Mouse (Mus musculus): ENCODE measurements around the gene Cmtm5. TPM values are rescaled to one million over a fixed set of nuclear protein-coding genes. Genes with fewer than 3 reads are reported as not detected.
"Not testable (repeated sequence)": the region's sequence is repeated elsewhere in the genome, so short reads cannot be mapped to it uniquely, and the experiment has no call there.

Cmtm5 gene
- polyA plus RNA-seq, 1 experiment from 2014 or later, result 9.4 TPM

DNA sequence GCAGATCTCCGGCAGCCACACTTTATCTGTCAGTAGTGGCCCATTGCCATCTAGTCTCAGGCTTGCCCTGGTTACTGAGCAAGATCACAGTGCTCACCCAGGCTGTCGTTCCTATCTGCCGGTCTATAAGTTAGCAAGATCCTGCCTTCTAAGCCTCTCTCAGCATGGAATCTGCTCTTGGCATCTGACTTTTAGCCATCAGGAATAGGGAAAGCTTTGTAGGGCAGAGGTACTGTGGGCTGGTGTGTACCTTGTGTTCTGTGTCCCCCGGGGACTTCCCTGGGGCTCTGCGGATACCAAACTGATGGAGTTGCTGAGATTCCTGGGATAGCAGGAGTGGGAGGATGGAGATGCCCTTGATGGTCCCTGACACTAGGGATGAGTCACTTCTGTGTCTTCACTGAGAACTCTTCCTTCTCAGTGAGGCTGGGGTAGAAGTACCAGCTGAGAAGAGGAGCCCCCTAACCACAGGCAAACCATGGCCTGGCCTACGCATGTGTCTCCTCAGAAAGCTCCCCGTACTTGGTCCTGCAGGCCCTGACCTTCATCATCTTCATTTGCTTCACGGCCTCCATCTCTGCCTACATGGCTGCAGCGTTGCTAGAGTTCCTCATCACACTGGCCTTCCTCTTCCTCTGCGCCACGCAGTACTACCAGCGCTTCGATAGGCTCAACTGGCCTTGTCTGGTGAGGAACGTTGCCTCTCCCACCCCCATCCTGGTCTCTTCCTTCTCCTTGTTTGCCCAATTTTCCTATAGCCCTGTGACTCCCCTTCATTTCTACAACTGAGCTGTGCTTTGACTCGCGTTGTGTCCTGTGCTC lies 1.5 kb downstream of the Cmtm5 start:
- H3K9ac ChIP-seq, result no peak overlapping the region
- 86% methylated on average over 16 of the region's 16 CpGs for whole genome bisulfite sequencing
- 0 out of 2 replicates have a peak, but pooled peaks cover 3% of the 10 kb centered on the region for H3K27me3 ChIP-seq
- H3K4me3 ChIP-seq (replicated peaks), result no peak overlapping the region
- H3K4me1 ChIP-seq, result peaks cover 22% of the 10 kb centered on the region
- H3K4me2 ChIP-seq (replicated peaks), result no peak overlapping the region
- no peaks in the 10 kb centered on the region for H3K36me3 ChIP-seq
- no peak for ATAC-seq (ENCODE audit: insufficient number of reproducible peaks, low FRiP score, low TSS enrichment, low read depth)
- no peak overlapping the region for H3K27ac ChIP-seq (replicated peaks)
- no peaks in the 10 kb centered on the region for H3K9me3 ChIP-seq (replicated peaks)

DNA sequence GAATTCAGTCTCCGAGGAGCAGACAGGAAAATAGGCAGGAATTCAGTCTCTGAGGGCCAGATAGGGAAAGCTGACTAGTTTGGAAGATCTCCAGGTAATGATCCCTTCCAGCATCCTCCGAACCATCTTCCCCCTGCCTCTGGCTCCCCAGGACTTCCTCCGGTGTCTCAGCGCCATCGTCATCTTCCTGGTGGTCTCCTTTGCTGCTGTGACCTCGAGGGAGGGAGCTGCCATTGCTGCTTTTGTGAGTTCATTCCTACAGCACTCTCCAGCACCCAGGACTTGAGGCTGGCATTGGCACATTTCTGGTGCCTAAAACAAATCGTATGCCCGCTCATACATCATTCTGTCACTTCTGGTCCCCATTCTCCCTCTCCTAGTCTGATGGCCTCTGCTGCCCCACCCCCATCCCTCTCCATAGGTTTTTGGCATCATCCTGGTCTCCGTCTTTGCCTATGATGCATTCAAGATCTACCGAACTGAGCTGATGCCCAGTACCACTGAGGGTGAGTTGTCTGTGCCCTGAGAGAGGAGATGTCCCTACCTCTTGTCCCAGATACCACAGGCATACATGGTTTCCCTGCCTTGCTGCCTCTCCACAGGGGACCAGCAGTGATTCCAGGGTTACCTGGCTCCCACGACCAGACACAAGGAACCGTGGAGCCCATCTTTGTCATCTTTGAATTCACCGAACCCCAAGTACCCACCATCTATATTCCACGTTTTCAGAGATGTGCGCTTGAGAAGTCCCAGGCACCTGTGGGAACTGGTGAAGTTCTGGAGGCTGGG lies 2.6 kb downstream of the Cmtm5 start:
- Histone ChIP-seq H3K27ac (replicated peaks) (no peak overlapping the region), H3K9me3 (replicated peaks) (no peaks in the 10 kb centered on the region), H3K27me3 (0 out of 2 replicates have a peak, but pooled peaks cover 3% of the 10 kb centered on the region), H3K9ac (no peak overlapping the region), H3K4me2 (replicated peaks) (no peak overlapping the region), H3K36me3 (no peaks in the 10 kb centered on the region), H3K4me3 (replicated peaks) (no peak overlapping the region), H3K4me1 (peaks cover 13% of the 10 kb centered on the region; the same call in 1 of the 2 replicates)
- WGBS, result 80% methylated on average over 15 of the region's 15 CpGs
- no peak for ATAC-seq (ENCODE audit: insufficient number of reproducible peaks, low FRiP score, low TSS enrichment, low read depth)

DNA sequence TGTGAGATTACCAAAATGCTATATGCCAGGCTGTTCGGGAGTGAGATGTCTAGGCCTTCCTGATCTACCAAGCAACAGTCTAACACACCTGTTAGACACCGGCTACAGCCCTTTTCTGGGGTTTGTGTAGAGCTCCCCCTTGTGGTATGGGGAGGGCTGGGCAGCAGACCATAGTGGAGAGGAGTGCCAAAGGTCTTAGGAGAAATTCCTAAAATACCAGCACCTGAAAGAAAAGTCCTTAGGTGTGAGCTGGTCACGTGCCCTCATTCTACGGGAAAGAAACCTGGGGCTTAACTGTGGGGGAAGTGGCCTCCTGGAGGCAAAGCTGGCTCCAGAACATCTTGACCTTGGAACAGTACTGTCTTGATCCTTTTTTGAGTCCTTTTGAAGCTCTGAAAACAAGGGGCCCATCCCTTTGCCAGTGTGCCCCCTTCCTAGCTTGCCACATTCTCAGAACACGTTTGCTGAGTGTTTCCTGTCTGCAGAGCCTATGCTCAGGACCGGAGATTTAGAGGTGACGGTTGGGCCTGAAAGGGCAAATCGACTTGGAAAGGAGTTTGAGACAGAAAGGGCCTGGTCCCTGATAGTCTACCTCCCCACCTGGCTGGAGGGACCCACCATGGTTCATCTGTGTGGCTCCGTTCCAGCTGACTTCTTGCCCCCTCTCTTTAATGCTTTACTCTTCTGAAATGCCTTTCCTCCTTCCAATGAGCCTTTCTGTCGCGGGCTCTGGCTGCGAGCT lies 3.5 kb downstream of the Cmtm5 start:
- Histone ChIP-seq H3K27ac (replicated peaks) (no peak overlapping the region), H3K4me2 (replicated peaks) (no peak overlapping the region), H3K9ac (no peak overlapping the region), H3K36me3 (no peaks in the 10 kb centered on the region), H3K27me3 (0 out of 2 replicates have a peak, but pooled peaks cover 3% of the 10 kb centered on the region), H3K4me3 (replicated peaks) (no peak overlapping the region), H3K4me1 (peaks cover 13% of the 10 kb centered on the region; the same call in 1 of the 2 replicates), H3K9me3 (replicated peaks) (no peaks in the 10 kb centered on the region)
- WGBS, result 51% methylated on average over 12 of the region's 12 CpGs
- no peak for ATAC-seq (ENCODE audit: insufficient number of reproducible peaks, low FRiP score, low TSS enrichment, low read depth)

DNA sequence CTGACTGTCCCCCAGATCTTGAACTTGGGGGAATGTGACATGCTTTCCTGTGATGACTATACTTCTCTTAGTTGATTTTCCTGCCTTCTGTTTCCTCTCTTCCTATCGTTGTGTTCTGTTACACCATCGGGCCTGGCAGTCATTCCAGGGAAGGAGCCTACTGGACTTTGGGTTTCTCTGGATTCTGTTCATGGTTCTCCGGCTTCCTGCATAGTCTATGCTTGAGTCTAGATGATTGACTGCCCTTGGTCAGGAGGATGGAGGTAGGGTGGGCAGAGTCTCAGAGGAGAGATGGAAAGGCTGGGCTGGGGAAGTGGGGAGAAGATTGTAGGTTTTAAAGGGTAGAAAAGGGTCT lies 4.1 kb downstream of the Cmtm5 start:
- Histone ChIP-seq H3K27ac (replicated peaks) (no peak overlapping the region), H3K36me3 (no peaks in the 10 kb centered on the region), H3K27me3 (0 out of 2 replicates have a peak, but pooled peaks cover under 1% of the 10 kb centered on the region), H3K4me3 (replicated peaks) (no peak overlapping the region), H3K4me1 (peaks cover 13% of the 10 kb centered on the region; the same call in 1 of the 2 replicates), H3K9me3 (replicated peaks) (no peaks in the 10 kb centered on the region), H3K9ac (no peak overlapping the region), H3K4me2 (replicated peaks) (no peak overlapping the region)
- WGBS, result 74% methylated on average over 3 of the region's 3 CpGs
- ATAC-seq (ENCODE audit: insufficient number of reproducible peaks, low FRiP score, low TSS enrichment, low read depth), result no peak

DNA sequence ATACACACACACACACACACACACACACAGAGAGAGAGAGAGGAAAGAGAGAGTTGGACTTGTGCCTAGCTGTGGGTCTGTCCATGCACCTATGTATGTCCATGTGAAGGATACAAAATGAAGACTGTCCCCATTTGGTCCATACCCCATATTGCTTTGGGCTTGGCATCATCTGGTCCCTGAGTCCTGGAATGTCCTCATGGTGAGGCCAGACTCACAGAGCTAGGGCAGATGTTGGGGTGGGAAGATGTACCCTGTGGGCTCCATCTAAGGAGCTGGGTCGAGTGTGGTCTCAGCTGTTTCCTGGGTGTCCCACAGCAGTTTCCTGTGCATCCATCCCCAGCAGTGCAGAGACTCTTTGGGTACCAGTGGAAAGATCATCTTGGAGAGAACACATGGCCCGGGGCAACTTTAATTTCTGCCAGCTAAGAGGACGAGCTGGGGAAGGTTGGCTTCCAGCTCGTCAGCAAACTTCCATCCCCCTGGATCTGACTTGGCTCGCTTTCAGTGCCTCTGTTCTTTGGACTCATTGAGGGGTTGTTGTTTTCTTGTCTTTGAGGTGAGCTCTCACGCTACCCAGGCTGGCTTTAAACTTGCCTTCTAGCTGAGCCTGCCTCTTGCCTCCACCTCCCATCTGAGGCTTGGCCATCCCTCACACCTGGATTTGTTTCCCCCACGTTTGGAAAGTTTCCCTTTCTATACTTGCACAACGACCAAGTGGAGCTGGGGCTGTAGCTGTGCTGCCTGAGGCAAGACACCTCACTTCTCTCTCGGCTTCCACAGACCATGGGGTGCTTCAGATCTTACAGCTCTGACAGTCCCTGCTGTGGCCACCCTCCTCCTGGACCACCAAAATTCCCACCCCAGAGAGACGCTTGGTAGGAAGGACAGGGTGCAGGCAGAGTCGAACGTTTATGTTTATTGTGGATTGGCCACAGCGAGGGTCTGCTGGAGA lies 5.2 kb downstream of the Cmtm5 start:
- no peaks in the 10 kb centered on the region for H3K36me3 ChIP-seq
- H3K9me3 ChIP-seq (replicated peaks), result no peaks in the 10 kb centered on the region
- WGBS, result 48% methylated on average over 13 of the region's 13 CpGs
- no peak overlapping the region for H3K4me3 ChIP-seq (replicated peaks)
- peaks cover 8% of the 10 kb centered on the region; the same call in 1 of the 2 replicates for H3K4me1 ChIP-seq
- no peak overlapping the region for H3K4me2 ChIP-seq (replicated peaks)
- no peak overlapping the region for H3K9ac ChIP-seq
- no peak overlapping the region for H3K27ac ChIP-seq (replicated peaks)
- no peaks in the 10 kb centered on the region for H3K27me3 ChIP-seq
- ATAC-seq (ENCODE audit: insufficient number of reproducible peaks, low FRiP score, low TSS enrichment, low read depth), result no peak

DNA sequence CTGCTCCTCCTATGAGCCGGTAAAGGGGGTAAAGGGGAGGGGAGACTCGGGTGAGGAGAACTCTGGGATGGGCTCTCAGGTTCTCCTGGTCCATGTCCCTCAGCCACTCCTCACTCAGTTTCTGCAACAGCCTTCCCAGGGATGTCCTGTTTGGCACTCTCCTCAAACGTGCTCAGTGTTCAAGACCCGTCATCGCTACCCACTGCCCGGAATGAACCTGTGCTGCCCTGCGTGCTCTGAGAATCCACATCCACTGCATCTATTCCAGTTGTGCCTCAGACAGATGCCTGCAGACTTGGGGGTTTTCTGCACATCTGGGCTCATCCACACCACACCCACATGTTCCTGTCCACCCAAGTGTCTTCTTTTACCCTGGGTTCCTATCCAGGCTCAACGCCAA lies 6.4 kb downstream of the Cmtm5 start:
- no peak overlapping the region for H3K4me2 ChIP-seq (replicated peaks)
- no peak overlapping the region for H3K4me3 ChIP-seq (replicated peaks)
- H3K36me3 ChIP-seq, result no peaks in the 10 kb centered on the region
- H3K27me3 ChIP-seq, result no peaks in the 10 kb centered on the region
- no peak overlapping the region for H3K27ac ChIP-seq (replicated peaks)
- WGBS, result 88% methylated on average over 8 of the region's 8 CpGs
- H3K9ac ChIP-seq, result no peak overlapping the region
- no peaks in the 10 kb centered on the region for H3K9me3 ChIP-seq (replicated peaks)
- no peak for ATAC-seq (ENCODE audit: insufficient number of reproducible peaks, low FRiP score, low TSS enrichment, low read depth)
- H3K4me1 ChIP-seq, result 0 out of 2 replicates have a peak, but pooled peaks cover 3% of the 10 kb centered on the region

DNA sequence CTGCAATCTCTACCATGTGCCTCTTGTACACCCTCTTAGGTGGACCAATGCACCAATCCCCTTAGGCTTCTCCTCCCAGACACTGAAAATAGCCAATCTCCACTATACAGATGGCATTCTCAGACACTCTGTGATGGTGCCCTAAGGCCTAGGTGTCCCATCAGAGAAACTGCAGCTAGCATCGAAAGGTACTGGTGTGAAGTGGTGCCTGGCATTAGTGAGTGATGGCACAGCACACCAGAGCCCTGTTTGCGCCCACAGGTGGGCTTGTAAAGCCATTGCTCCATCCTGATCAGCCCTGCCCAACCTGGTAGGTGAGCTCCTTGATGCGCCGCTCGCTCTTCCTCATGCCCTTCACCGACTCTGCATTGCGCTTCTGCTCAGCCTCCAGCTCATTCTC lies 7.9 kb downstream of the Cmtm5 start:
- no peaks in the 10 kb centered on the region for H3K27me3 ChIP-seq
- H3K4me1 ChIP-seq, result 0 out of 2 replicates have a peak, but pooled peaks cover 3% of the 10 kb centered on the region
- no peaks in the 10 kb centered on the region for H3K36me3 ChIP-seq
- no peak for ATAC-seq (ENCODE audit: insufficient number of reproducible peaks, low FRiP score, low TSS enrichment, low read depth)
- no peak overlapping the region for H3K4me2 ChIP-seq (replicated peaks)
- H3K9me3 ChIP-seq (replicated peaks), result no peaks in the 10 kb centered on the region
- H3K27ac ChIP-seq (replicated peaks), result no peak overlapping the region
- 95% methylated on average over 7 of the region's 7 CpGs for WGBS
- H3K9ac ChIP-seq, result no peak overlapping the region
- no peak overlapping the region for H3K4me3 ChIP-seq (replicated peaks)

DNA sequence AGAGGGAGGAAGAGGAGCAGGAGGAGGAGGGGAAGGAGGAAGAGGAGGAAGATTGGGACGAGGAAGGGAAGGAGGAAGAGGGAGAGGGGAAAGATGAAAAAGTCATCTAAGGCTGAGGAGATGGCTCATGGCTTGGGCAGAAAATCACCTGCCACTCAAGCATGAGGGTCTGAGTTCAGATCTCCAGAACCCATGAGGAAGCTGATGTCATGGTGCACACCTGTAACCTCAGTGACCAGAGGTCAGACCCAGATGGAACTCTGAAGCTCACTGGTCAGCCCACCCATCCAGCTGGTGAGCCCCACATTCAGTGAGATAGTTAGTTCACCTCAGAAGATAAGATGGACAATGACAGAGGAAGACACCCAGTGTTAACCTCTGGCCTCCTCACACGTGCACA lies 8.9 kb downstream of the Cmtm5 start:
- no peak overlapping the region for H3K9ac ChIP-seq
- ATAC-seq (ENCODE audit: insufficient number of reproducible peaks, low FRiP score, low TSS enrichment, low read depth), result no peak
- 0 out of 2 replicates have a peak, but pooled peaks cover 3% of the 10 kb centered on the region for H3K4me1 ChIP-seq
- no peak overlapping the region for H3K27ac ChIP-seq (replicated peaks)
- no peak overlapping the region for H3K4me3 ChIP-seq (replicated peaks)
- H3K36me3 ChIP-seq, result no peaks in the 10 kb centered on the region
- WGBS, result 79% methylated on average over 2 of the region's 2 CpGs
- no peaks in the 10 kb centered on the region for H3K9me3 ChIP-seq (replicated peaks)
- H3K4me2 ChIP-seq (replicated peaks), result no peak overlapping the region
- H3K27me3 ChIP-seq, result no peaks in the 10 kb centered on the region

DNA sequence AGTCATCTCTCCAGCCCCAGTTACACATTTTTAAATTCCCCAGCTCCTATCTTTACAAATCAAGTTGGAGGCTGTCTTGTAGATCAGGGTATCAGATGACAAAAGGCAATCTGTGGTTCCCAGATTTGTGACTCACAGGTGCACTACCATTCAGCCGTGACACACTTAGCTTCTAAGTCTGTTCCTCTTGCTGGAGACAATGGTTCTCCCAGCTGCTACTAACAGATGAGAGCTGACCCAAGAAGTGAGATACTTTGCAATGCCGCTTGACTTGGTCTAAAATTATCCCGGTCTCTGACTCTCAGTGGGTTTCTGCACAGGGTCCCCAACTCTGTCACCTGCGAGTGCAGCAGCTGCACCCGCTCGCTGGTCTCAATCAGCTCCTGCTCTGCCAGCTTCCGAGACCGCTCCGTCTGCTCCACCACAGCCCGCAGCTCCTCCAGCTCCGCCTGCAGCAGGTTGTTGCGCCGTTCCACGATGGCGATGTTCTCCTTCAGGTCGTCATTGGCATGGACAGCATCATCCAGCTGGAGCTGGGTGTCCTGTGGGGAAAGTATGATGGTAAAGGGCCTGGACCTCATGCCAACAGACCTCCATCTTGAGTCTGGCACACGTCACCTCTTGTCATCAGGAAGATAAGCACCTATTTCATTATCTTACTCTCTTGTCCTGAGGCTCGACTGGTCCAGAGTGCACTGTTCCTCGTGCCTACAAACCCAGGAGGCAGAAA lies 10.1 kb downstream of the Cmtm5 start:
- no peak overlapping the region for H3K4me2 ChIP-seq (replicated peaks)
- H3K36me3 ChIP-seq, result no peaks in the 10 kb centered on the region
- H3K9me3 ChIP-seq (replicated peaks), result no peaks in the 10 kb centered on the region
- H3K27ac ChIP-seq (replicated peaks), result no peak overlapping the region
- H3K4me3 ChIP-seq (replicated peaks), result no peak overlapping the region
- no peak overlapping the region for H3K9ac ChIP-seq
- H3K4me1 ChIP-seq, result 0 out of 2 replicates have a peak, but pooled peaks cover 3% of the 10 kb centered on the region
- WGBS, result 79% methylated on average over 19 of the region's 19 CpGs
- no peaks in the 10 kb centered on the region for H3K27me3 ChIP-seq
- ATAC-seq (ENCODE audit: insufficient number of reproducible peaks, low FRiP score, low TSS enrichment, low read depth), result peak; percentile 6; the same call in 1 of the 2 replicates

DNA sequence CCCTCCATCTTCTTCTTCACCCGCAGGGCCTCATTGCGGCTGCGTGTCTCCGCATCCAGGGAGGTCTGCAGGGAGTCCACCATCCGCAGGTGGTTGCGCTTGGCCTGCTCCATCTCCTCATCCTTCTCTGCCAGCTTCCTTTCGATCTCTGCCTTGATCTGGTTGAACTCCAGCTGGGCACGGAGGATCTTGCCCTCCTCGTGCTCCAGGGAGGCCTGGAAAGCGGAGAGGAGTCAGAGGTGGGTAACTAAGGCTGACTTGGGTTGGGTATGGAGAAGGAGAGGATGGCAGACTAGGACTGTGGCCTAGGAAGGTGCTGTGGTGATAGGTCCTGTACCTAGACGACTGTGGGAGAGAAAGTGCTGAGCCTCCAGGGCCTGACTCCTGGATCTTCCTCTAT lies 10.9 kb downstream of the Cmtm5 start:
- H3K4me1 ChIP-seq; ATAC-seq (ENCODE audit: insufficient number of reproducible peaks, low FRiP score, low TSS enrichment, low read depth); H3K27me3 ChIP-seq; H3K9me3 ChIP-seq (replicated peaks); H3K36me3 ChIP-seq; H3K4me3 ChIP-seq (replicated peaks); H3K9ac ChIP-seq; H3K4me2 ChIP-seq (replicated peaks); H3K27ac ChIP-seq (replicated peaks): not testable (repeated sequence)
- 80% methylated on average over 7 of the region's 11 CpGs for WGBS

All from embryonic facial prominence, embryonic 15.5 days (tissue).